Mouse (Mus musculus): Measurements from ENCODE around the gene Zdhhc20. TPM values are rescaled to one million over a fixed set of nuclear protein-coding genes. Genes with fewer than 3 reads are reported as not detected.
A peak's percentile ranks its signal among the peaks of the same experiment; 100 is the strongest.
"Not testable (repeated sequence)": the region's sequence is repeated elsewhere in the genome, so short reads cannot be mapped to it uniquely, and the experiment has no call there.

The Zdhhc20 gene
- total RNA-seq, 1 experiment from 2014 or later, result 138 TPM

DNA sequence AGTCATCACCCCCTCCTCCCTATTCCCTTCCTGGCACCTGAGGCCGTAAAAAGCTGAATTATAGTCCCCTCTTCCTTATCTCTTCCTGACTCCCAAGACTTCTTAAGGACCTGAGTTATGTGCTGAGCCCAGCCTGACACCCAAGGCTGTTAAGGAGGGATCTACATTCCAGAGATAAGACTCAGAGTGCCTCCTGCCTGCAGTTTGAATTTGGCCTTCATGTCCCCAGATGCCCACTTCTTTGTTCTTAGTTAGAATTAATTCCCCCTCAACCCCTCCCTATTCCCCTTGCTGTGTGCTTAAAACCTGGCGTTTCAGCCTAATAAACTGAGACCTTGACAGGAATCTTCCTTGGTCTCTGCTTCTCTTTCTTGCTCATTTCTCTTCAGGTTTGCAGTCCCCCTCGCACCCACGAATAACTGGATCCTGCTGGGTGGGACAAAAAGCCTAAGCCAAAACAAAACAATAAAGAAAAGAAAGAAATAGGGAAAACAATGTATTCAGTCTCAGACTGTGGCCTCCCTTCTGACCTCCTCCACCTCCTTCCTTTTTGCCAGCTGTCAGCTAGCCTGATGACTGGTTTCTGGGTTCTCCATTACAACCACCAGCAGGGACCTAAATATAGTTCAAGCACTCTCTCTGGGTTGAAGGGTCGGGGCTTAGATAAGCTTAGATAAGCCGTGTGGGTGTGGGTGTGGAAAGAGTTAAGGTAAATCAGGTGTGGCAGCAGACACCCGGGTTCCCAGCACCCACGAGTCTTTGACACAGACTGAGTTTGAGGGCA is 6.2 kb upstream of the Zdhhc20 start:
- not testable (repeated sequence) for ATAC-seq (replicated peaks; ENCODE audit: insufficient number of reproducible peaks, low FRiP score, low TSS enrichment, poor library complexity, severe bottlenecking)

DNA sequence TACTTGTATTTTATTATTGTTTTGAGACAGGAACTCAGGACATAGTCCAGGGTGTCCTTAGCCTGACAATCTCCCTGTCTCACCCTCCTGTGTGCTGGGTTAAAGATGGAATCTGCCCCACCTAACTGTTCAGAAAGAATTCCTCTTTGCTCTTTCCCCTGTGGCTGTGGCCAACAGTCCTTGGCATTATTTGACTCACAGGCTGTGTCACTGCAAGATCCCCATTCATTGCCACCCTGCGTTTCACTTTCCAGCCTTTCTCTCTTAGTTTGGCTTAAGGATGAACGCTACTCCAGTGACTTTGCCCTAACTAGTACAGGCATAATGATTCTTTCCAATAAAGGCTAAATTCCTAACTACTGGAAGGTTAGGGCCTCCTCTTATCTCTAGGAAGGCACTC is 4.3 kb upstream of the Zdhhc20 start:
- ATAC-seq (replicated peaks; ENCODE audit: insufficient number of reproducible peaks, low FRiP score, low TSS enrichment, poor library complexity, severe bottlenecking), result no peak

DNA sequence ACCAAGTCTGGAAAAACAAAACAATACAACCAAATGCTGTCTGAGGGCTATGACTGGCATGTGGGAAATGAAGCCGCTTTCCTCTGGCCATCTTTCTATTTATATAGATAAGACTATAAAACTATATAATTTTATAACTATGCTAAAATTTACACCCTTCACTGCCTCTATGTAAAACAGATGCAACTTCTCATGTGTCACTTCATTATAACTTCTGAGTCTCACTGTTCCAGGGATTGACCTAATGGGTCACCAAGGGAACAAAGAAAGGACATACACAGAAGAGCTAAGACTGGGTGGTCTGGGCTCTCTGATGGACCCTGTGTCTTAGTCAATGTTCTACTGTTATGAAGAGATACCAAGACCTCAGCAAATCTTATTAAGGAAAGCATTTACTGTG is 2.9 kb upstream of the Zdhhc20 start:
- no peak for ATAC-seq (replicated peaks; ENCODE audit: insufficient number of reproducible peaks, low FRiP score, low TSS enrichment, poor library complexity, severe bottlenecking)

DNA sequence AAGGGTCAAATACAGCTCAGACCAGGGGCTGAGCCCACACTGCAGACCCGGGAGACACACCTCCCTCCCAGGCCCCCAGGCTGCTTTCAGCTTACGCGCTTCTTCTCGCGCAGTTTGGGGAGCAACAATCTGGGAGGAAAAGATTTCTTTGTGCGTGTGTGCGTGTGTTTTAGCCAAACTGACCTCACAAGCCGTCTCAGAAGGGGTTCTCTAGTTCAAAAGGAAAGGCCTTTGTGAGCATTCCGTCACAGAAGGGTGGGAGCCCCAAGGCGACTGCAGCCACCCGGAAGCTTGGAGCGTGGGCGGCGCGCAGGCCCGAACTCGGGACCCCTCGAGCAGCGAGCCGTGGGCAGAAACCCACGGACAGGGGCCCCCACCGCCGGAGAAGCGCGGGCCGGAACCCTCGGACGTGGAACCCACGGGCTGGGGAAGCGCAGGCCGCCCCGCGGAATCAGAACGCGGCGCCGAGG is 500 bp downstream of the Zdhhc20 start:
- ATAC-seq (replicated peaks; ENCODE audit: insufficient number of reproducible peaks, low FRiP score, low TSS enrichment, poor library complexity, severe bottlenecking), result no peak

DNA sequence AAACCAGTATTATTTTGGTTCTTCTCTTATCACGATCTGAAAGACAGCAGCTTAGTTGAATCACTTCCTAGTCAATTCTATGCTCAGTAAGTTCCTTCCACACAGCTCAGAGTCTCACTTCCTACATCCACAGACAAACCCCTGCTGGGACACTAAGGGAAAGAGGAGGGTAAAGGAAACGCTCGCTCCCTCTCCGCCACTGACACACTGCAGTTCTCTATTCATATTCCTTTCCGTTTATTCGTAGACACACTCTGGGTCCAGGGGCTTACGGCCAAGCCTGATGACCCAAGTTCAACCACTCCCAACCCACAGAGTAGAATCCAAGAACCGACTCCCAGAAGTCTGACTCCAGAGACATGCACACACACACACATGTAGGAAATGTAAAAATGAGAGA is 2.9 kb downstream of the Zdhhc20 start:
- ATAC-seq (replicated peaks; ENCODE audit: insufficient number of reproducible peaks, low FRiP score, low TSS enrichment, poor library complexity, severe bottlenecking), result no peak

DNA sequence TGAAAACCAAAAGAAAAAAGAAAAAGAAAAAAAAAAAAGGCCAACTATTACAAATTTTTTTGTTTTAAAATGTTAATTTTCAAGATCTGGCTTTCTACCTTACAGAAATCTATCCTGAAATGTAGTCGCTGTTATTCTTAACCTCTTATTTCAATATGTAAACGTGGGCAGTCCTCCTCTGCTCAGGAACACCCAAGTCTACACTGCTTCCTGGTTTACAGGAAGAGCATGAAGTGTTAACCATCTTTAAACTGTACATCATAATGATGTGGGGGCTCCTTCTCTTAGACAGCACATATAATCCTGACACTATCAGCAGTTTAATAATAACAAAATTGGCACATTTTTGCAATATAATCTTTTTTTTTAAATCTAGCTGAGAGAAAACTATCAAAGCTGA is 4.0 kb downstream of the Zdhhc20 start:
- no peak for ATAC-seq (replicated peaks; ENCODE audit: insufficient number of reproducible peaks, low FRiP score, low TSS enrichment, poor library complexity, severe bottlenecking)

DNA sequence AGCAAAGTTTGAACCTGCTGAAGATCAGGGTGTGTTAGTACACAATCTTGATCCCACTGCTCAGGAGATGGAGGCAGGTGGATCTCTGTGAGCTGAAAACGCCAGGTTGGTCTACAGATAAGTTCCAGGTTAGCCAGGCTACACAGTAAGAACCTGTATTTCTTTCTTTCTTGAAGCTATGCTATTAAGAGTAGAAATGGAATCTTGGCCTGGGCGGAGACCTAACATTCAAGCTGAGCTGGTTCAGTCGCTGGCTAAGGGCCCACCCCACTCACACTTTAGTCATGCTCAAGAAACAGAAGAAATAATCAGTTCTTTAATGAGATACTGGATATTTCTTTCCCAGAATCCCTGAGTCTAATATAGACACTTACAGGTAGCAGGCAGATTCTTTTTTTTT is 6.7 kb downstream of the Zdhhc20 start:
- no peak for ATAC-seq (replicated peaks; ENCODE audit: insufficient number of reproducible peaks, low FRiP score, low TSS enrichment, poor library complexity, severe bottlenecking)

DNA sequence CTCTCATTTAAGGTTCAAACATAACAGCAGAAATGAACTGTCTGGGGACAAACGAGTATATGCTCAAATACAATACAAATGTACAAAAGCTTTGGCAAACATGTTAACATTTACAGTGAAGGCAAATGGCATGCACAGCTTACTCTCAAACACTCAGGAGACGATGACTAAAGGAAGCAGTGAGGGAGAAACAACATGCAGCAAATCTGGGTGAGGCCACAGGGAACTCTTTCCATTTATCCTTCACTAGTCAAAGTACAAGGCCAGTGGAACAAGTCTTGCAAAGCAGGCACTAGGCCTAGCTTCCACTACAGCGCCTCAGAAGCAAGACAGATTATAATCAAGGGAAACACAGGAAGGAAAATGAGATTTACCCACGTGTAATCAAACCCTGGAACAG is 7.4 kb downstream of the Zdhhc20 start:
- ATAC-seq (replicated peaks; ENCODE audit: insufficient number of reproducible peaks, low FRiP score, low TSS enrichment, poor library complexity, severe bottlenecking), result no peak

DNA sequence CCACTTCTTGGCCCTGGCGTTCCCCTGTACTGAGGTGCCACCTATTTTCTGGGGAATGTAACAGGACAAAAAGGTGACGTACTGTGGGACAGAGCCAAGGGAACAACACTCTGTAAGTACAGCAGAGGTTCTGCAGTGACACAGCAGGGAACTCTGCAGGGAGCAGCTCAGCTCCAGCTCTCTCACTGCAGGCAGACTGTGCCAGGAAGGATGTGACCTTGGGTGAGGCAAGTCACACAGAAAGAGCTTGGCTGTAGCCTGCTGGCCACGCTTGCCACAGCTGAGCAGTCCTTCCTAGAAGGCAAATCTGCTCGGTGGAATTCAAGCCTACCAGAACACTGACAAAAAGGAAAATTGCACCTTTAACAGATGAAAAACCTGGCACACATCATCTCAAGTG is 8.3 kb downstream of the Zdhhc20 start:
- ATAC-seq (replicated peaks; ENCODE audit: insufficient number of reproducible peaks, low FRiP score, low TSS enrichment, poor library complexity, severe bottlenecking), result 0 out of 2 replicates have a peak, but pooled peaks have one; percentile 50

DNA sequence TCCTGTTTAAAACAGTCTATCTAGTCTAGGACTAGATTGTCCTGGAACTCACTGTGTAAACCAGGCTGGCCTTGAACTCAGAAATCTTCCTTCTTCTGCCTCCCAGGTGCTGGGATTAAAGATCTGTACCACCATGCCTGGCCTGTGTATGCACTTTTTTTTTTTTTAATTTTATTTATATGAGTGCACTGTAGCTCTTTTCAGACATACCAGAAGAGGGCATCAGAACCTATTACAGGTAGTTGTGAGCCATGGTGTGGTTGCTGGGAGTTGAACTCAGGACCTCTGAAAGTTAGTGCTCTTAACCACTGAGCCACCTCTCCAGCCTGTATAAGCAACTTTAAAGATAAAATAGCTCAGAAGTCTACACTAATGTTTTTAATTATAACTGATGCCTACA is 9.0 kb downstream of the Zdhhc20 start:
- no peak for ATAC-seq (replicated peaks; ENCODE audit: insufficient number of reproducible peaks, low FRiP score, low TSS enrichment, poor library complexity, severe bottlenecking)

DNA sequence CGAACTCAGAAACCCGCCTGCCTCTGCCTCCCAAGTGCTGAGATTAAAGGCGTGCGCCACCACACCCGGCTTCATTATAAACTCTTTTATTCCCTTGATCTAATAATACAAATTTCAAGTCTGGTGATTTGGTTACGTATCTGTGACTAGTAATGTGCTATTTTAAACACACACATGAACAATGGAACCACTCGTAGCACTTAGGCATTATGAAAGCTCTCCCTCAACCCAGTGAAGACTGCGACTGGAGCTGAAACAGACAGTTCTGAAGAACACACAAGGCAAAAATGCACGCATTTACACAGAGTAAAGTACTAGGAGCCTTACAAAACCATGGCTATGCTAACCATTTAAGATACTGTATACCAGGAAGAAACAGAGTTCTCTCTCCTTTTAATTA is 12.2 kb downstream of the Zdhhc20 start:
- ATAC-seq (replicated peaks; ENCODE audit: insufficient number of reproducible peaks, low FRiP score, low TSS enrichment, poor library complexity, severe bottlenecking), result no peak

DNA sequence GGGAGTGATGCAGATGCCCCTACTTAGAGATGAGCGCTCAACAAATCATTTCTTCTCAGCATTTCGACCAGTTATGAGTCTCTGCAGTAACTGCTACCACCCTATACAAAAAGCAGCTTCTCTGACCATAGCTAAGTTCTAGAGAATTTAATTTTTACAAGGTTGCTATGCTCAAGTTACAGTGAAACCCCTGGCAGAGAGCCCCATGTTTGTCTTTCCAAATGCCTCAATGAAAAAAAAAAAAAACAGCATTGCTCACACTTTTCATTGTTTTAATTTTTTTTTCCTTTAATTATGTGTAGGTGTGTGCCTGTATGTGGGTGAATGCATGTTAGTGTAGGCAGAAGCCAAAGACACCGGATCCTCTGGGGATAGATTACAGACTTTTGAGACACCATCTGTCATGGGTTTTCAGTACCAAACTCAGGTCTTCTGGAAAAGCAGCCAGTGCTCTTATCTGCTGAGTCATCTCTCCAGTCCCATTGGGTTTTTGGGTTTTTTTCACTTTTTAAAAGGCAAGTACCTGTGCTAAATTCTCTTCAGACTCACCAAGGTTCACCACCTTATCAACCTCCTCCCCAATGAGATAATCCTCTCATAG is 23.3 kb downstream of the Zdhhc20 start:
- no peak for ATAC-seq (replicated peaks; ENCODE audit: insufficient number of reproducible peaks, low FRiP score, low TSS enrichment, poor library complexity, severe bottlenecking)

DNA sequence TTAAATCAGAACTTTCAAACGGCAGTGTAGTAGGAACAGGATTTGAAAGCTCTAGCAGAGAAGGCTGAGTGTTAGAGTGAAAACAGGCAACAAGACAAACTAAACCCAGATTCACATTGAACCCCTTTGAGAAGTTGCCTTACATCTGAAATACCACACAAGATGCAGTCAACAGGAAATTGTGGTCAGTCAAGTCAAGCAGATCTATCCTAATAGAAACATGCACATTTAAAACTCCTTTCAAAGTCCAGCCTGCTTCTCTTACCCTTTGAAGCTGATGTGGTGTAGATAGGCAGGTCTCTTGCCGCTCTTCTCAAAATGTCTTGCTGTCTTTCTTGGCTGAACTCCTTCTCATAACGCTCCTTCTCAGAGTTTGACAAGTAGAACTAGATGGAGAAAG is 24.8 kb downstream of the Zdhhc20 start:
- no peak for ATAC-seq (replicated peaks; ENCODE audit: insufficient number of reproducible peaks, low FRiP score, low TSS enrichment, poor library complexity, severe bottlenecking)

DNA sequence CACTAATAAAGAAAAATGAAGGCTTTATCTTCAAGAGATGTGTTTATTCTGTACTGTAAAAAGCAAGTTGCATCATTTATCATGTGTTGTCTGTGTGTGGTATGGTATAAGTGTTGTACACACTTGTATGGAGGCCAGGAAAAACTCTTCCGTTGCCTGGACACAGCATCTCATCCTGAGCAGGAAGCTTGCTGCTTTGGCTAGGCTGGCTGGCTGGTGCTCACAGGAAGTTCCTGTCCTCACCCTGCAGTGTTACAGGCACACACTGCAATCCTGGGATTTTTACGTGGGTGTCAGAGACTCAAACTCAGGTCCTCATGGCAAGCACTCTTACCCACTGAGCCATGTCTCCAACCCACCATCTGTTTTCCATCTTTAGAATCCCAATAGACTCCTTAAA is 26.9 kb downstream of the Zdhhc20 start:
- ATAC-seq (replicated peaks; ENCODE audit: insufficient number of reproducible peaks, low FRiP score, low TSS enrichment, poor library complexity, severe bottlenecking), result no peak

DNA sequence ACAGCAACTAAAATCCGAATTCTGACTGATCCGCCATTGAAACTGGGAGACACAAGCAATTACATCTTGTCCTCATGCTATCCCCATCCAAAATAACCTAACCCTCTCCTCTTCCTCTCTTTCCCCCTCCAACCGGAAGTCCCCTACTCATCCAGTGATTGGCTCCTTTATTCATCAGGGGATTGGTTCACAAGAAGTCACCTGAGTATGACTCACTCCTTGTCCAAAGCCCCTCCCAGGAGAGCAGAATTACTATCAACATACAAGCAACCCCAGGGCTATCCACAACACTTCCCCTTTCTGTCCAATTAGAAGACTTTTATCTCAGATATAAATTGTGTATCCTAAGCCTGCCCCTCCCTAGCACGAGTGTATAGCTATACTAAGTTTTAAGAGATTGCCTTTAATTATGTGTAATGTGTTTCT is 28.1 kb downstream of the Zdhhc20 start:
- ATAC-seq (replicated peaks; ENCODE audit: insufficient number of reproducible peaks, low FRiP score, low TSS enrichment, poor library complexity, severe bottlenecking), result no peak

DNA sequence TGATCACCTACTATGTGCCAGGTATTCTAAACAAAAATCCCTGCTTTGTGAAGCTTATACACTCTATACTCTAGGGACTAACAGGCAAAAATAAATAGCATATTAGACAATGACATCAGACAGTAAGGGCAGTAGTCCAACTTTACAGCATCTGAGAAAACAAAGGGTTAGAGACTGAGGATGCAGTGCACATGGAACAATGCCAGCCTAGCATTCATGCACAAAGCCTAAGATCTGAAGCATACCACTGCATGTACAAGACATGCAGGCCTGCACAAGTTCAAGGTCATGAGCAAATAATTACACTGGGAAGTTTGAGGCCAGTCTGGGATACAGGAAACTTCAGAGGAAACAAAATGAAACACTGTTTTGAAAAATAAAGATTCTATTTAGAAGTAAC is 30.6 kb downstream of the Zdhhc20 start:
- ATAC-seq (replicated peaks; ENCODE audit: insufficient number of reproducible peaks, low FRiP score, low TSS enrichment, poor library complexity, severe bottlenecking), result no peak

DNA sequence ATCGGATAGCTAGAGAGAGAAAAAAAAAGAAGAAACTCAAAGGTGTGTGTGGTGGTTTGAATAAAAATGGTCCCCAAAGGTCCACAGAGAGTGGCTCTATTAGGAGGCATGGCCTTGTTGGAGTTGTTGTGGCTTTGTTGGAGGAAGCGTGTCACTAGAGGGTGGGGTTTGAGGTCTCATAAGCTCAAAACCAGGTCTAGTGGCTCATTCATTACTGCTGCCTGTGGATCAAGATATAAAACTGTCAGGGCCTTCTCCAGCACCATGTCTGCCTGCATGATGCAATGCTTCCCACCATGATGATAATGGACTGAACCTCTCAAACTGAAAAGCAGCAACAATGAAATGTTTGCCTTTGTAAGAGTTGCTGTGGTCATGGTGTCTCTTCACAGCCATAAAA is 31.5 kb downstream of the Zdhhc20 start:
- ATAC-seq (replicated peaks; ENCODE audit: insufficient number of reproducible peaks, low FRiP score, low TSS enrichment, poor library complexity, severe bottlenecking), result no peak

DNA sequence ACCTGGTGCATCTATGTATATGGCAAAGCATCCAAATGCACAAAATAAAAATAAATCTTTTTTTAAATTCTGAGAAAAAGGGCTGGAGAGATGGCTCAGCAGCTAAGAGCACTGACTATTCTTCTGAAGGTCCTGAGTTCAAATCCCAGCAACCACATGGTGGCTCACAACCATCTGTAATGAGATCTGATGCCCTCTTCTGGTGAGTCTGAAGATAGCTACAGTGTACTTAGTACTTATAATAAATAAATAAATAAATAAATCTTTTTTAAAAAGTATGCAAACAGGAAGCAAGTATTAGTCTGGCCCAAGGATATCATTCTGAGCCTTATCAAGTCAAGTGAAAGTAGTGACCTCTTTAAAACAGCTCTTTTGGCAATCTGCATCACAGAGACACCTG is 34.0 kb downstream of the Zdhhc20 start:
- not testable (repeated sequence) for ATAC-seq (replicated peaks; ENCODE audit: insufficient number of reproducible peaks, low FRiP score, low TSS enrichment, poor library complexity, severe bottlenecking)

DNA sequence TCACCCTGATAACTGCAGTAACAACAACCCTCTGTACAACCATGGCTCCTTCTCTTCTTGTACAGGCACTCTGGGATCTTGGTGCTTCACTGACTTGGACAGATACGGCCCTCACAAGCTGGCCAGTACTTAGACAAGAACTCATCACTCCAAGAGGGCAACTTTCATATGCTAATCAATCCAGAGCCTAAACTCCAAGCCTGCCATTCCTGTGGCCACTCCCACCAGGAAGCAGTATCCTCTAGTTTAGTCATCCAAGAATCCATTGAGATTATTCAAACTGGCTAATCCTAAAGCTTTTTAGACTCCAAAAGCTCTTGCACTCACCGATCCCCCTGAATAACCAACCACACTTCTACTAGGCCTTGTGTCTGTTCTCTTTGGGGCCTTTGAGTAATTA is 37.1 kb downstream of the Zdhhc20 start:
- no peak for ATAC-seq (replicated peaks; ENCODE audit: insufficient number of reproducible peaks, low FRiP score, low TSS enrichment, poor library complexity, severe bottlenecking)

DNA sequence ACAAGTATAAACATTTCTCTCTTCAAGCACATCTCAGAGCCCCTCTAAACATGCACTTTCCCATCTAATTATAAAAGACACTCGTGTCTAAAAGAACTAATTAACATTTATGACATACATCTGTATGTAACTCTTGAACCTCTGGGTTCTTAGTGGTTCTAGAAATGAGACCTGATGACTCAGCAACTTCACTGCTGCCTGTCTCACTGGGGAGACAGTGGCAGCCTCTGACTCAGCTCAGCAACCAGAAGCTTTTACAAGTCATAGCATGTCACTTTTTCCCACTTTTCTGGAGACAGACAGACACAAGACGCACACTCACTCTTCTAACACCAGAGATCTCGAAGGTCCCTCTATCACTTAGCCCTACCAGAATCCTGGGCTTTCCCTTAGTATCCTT is 39.7 kb downstream of the Zdhhc20 start:
- ATAC-seq (replicated peaks; ENCODE audit: insufficient number of reproducible peaks, low FRiP score, low TSS enrichment, poor library complexity, severe bottlenecking), result no peak

All from monocyte, adult 5-6 weeks (primary cell).